Mouse (Mus musculus): ENCODE results near the gene Rpsa.

Rpsa gene

DNA sequence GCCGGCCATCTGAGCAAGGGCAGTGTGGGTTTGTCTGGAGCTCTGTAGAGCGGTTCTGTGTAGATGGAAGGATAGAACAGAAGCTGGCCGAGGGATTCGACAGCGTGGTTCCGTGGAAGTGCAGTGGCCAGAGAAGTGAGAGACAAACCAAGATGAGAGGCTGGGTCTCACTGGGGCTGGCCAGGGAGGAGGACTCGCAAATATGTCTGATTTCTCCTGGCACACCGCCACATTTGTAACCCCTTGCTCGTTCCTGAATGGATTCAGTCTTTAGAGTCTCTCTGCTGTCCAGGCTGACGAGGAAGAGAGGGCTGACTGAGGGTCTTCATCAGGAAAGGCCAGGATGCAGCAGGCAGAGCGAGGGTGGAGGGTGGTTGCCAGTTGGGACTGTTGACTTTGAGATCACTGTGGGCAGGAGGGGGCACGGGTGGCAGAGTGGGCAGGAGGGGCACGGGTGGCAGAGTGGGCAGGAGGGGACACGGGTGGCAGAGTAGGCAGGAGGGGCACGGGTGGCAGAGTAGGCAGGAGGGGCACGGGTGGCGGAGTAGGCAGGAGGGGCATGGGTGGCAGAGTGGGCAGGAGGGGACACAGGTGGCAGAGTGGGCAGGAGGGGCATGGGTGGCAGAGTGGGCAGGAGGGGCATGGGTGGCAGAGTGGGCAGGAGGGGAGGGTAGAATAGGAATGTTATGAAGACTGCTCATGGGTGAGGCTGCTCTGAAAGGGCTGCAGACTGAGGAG, 13.3 kb upstream of the Rpsa start:
- no peak for DNase-seq

DNA sequence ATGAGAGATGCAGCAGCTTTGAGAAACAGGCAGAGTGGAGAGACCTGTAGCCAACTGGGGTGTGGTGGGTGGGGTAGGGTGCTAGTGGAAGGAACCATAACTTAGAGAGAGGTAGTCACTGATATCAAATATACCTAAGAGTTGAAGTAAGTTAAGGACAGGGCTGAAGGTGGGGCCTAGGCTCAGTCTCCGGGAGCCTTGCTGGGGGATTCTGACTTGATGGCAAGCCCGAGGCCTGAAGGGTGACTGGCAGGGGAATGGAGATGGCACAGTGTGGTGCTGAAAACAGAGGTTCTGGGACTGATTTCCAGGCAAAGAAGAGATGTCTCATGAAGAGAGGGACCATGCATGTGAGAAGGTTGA, 12.7 kb upstream of the Rpsa start:
- no peak for DNase-seq

DNA sequence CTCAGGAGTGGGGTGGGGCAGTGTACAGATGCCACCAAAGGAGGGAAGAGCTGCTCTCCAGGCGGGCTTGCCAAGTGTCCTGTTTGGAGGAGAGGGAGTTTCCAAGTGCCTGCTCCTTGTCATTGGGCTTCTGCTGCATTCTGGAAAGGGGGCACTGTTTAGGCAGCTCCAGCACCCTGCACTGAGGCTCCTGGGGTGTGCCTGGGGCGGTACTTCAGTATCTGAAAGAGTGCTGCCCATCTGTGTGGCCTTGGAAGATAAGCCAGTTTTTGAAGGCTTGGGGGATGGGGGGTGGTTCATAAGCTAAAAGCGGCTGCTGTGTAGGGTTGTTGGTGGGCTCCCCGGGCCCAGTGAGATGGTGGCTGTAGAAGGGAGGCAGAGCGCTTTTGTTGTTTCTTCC, 11.9 kb upstream of the Rpsa start:
- no peak for DNase-seq

DNA sequence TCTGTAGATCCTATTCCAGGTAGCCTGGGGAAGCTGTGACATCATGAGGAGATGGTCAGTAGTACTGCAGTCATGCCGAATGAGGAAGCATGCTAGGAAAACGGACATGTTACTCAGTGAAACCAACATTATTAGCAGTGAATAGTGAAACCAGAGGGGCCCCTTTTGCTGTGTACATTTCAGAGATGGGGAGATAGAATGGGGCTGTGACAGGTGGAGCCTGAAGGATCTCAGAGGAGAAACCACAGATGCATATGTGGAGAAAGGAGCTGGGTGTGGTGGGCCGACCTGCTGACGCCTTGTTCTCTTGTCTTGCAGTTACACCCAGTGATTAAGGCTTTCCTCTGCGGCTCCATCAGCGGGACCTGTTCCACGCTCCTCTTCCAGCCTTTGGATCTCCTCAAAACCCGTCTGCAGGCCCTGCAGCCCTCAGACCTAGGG, 11.3 kb upstream of the Rpsa start:
- no peak for DNase-seq

DNA sequence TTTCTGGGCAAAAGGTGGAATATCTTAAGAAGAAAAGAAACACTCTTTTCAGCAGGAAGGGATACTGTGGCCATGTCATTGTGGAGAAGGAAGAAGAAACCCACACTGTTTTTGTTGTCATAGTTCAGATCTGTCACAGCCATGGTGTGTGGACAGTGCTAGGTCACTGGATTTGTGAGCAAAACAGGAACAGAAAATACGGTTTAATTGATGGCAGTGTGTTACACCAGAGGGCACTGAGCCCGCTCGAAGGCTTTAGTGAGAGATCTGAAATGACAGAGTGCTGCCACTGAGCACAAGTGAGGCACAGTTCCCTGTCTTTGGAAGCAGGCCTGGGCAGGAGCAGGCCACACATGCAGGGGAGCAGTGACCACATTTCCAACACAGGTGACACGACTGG, 9.3 kb upstream of the Rpsa start:
- DNase-seq = no peak

DNA sequence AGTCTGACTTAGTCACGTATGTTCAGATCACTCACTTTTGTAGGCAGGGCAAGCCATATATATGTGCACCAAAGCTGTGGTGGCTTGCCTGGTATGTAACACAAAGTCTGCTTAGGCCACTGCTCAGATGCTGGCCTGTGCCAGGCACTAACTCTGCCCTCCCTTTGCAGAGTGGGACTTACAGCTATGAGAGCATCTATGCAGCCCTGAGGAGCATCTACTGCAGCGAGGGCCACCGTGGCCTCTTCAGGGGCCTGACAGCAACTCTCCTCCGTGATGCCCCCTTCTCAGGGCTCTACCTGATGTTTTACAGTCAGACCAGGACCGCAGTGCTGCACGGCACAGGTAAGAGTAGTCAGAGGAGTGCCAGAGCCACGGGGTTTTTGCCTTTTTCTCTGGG, 7.0 kb upstream of the Rpsa start:
- no peak for DNase-seq

DNA sequence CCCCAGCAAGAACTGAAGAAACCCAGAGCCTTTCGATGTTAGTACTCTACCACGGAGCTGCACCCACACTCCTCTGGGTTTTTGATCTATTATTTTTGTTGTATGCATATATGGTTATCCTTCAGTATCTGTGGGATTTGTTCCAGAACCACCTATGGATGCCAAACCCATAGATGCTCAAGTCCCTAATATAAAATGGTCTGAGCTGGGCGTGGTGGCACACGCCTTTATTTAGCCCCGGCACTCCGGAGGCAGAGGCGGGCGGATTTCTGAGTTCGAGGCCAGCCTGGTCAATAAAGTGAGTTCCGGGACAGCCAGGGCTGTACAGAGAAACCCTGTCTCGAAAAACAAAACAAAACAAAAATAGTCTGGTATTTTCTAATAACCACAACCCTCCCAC, 621 bp upstream of the Rpsa start:
- no peak for DNase-seq

DNA sequence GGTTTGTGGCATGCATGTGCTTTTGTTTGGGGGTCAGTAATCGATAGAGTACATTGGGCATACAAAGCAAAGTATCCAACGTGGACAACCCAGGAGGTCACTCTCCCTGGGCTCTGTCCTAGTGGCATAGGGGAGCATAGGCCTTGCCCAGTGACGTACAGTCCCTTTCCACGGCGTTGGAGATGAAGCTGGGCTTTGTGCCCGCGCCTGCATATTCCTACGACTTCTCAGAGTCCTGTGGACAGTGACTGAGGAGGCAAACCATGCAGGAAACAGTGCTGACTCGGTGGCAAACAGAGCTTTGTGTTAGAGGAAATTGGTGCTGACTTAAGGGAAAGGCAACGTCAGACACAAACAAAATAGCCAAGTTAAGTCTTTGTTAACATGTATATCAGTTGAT, 1.8 kb downstream of the Rpsa start:
- no peak for DNase-seq

DNA sequence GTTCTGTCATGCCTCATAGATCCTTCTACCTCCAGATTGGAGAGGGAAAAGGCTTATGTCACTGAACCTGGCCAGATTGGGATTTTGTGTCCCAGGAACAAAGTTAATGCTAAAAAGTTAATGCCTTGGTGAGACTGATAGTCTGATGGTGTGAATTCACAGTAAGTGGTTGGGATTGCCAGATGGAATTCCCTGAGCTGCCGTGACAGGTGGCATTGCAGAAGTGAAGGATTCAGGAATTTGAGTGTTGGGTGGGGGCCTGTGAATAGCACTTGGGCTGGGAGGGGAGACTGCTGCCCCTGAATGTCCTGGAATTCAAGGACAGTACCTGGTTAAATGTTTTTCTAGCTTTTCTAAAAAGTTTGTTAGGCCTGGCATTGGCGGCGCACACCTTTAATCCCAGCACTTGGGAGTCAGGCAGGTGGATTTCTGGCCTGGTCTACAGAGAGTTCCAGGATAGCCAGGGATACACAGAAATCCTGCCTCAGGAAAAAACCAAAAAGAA, 4.3 kb downstream of the Rpsa start:
- DNase-seq = no peak

DNA sequence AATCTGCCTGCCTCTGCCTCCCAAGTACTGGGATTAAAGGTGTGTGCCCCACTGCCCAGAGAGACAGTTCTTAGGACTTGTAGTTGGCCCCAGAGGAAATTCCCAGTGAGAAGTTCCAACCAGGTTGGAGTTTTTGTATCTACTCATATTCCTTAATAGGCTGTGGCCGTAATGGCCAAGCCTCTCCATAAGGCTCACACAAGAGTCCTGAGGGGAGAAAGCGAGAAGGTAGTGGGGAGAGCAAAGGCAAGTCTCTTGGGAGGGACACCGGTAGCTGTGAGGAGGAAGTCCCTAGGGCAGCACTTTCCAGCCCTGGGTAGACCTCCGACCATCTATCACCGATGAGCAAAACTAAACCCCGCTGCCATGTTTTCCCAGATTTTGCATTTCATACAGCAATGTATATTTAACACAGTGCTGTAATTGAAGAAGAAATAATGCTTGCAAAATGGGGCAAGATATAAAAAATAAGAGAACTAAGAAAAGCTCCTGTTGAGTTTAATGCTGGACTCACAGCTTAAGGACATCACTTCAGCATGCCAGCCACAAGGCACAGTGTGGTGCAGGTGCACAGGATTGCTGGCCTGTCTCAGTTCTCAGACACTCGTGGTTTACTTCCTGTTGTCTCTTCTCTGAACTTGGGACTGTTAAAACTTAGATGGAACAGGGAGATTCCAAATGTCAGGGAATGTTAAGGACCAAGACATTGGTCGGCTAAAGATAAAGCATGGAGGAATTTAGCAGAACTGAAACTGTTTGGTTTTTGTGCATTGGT, 5.7 kb downstream of the Rpsa start:
- DNase-seq = no peak

DNA sequence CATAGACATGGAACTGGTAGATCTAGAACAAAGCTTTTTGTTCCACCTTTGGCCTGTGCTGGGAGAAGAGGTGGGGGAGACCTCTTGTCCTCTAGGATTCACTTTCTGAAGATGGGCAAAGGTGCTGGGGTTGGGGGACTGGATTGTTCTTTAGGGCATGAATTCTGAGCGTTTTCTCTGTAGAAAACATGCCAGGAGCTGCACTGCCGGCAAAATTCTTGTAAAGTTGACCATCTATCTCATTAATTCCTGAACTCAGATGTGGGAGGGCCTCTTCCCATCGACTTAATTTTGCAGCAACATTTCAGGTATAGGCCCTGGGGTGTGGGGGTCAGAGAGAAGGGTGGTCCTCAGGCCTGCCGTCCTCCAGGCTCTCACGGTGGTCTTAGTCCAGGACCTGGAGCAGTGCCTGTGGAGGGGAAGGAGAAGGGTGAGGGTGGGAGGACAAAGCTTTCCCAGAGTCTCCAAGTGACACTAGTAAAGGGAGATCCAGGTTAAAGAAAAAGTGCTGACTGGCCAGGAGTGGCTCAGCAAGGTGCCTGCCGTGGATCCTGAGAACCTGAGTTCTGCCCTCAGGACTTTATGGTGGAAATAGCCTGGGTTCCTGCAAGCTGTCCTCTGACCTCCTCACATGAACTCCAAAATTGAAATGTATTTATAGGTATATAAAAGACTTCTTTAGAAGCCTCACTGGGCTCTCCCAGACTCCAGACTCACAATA, 6.4 kb downstream of the Rpsa start:
- no peak for DNase-seq

DNA sequence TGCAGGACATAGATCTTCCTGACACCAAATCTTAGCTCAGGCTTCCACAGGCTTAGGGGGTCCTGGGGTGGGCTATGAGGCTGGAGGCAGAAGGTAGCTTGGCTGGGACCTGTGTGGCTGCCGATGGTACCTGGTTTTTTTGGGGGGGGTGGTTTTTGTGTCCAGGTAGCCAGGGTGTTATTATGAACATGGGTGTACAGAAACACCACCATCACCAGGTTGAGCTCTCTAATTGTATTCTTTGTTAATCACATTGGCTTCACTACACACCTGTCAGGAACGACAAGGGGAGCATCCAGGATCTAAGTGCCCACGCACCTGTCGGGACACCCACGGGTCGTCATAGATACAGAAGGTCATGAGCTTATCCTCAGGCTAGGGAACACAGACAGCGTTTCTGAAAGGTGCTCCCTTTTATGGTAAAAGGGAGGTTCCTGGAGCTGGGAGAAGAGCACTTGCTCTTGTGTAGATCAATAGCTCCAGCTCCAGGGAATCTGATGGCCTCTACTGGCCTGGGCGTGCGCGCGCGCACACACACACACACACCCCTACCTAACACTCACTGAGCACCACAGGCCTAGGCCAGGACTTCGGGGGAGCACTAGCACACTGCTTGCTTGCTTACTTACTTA, 7.2 kb downstream of the Rpsa start:
- no peak for DNase-seq

DNA sequence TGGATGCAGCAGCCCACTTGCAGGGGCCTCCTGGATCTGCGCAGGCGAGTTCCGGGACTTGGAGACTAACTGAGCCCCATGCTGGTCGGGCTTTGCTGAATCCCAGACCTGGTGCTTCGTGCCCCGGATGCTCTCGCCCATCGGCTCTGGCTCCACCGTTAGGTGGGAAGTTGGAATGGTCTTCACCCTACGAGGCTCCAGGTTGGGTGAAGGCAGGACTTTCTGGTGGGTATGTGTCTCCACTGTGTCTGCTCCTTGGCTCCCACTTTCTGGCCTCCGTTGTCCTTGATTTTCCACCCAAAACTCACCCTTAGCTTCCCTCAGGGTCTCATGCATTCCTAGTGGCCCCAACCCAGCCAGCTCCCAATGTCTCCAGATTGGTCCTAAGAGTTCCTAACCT, 8.0 kb downstream of the Rpsa start:
- no peak for DNase-seq

DNA sequence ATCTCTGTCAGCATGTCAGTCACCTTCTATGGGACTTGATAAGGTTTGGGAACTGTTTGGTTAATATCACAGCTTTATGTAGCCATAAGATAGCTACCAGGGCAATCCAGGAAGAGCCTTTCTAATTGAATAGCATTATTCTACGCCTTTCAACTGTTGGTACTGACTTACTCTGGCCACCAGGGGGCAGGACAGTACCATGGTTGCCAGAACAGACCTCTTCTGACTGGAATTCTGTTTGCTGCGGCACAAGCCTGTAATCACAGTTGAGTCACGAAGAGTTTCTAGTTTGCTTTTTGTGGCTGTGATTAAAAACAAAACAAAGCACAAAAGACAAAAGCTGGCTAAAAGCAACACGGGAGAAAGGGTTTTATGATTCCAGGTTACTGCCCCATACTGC, 13.2 kb downstream of the Rpsa start:
- peak; percentile 84 for DNase-seq

DNA sequence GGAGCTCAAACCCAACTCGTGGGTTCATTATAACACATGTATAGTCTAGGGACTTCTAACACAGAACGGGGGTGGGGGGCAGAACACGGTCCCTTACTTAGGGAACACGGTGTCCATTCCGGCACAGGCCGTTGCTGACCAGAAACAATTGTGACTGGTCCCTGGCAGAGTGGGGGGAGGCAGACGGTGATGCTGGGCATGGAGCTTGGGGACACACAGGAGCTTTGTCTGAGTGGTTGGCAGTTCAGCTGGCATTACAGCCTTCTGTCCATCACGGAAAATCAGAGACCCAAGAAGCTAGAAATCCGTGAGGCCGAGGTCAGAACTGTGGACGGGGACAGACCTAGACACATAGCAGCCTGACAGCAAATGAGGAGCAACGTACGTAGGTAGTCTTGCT, 17.0 kb downstream of the Rpsa start:
- peak; percentile 38 for DNase-seq

DNA sequence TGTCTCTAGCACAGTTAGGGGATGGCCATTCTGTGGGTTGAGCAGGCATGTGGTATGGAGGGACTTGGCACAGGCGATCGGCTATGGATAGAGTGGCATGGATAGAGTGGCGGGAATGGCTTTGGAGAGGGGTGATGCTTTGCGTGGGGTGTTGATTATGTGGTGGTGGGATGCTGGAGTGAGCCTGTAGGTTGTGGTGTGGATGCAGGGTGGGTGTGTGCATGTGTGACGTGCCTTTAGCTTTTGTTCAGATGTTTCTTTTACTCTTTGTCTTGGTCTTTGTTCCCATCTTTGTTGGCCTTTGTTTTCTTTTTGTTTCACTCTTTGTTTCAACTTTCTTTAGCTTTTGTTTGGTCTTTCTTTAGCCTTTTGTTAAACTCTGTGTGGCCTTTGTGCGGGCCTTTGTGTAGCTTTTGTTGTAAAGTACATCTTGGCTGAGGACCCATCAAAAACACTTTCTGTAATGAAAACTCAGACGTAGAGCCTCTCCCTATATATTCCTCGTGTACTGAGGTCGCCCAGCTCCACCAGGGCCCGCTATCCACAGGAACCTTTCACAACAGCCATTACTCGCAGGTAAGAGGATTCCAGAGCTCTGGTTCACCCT, 21.8 kb downstream of the Rpsa start, which contains the start of gene Mobp:
Gene Mobp (plus strand): TSS at position 486 of the 607 bp plus-strand sequence.
- DNase-seq = no peak

DNA sequence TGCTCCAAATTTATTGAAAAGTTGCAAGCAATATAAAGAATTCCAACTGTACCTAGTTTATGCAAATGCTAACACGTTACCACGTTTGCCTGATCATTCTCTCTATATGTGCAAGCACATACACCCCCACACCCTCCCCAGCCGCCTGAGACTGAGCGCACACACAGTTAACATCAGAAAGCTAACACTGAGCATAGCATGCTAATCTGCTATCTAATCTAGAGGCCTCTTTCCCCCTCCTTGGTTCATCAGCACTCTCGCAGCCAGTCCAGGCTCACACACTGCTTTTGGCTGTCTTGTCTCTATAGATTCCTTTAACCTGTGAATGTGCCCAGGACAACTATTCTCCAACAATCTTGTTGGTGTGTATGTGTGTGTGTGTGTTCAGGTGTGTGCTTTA, 23.7 kb downstream of the Rpsa start:
- DNase-seq = no peak

DNA sequence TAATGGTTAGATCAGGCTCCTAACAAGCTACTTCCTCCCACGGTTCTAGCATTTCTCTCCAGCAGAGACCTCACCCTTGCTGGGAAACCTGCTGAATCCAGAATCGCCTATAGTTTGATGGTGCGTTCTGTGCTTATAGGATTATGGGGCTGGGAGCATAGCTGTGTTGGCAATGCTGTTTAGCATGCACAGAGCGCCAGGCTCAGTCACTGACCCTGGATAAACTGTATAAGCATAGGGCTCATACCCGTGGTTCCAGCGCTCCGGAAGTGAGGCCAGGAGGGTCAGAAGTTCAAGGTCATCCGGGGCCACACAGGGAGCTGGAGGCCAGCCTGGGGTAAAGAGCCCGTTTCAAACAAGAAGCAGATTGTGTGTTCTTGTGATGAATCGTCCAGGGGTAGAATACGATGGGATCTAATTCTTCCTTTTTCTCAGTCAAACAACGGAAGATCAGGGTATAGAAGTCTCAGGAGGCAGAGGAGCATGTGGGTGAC, 24.5 kb downstream of the Rpsa start:
- DNase-seq = no peak

DNA sequence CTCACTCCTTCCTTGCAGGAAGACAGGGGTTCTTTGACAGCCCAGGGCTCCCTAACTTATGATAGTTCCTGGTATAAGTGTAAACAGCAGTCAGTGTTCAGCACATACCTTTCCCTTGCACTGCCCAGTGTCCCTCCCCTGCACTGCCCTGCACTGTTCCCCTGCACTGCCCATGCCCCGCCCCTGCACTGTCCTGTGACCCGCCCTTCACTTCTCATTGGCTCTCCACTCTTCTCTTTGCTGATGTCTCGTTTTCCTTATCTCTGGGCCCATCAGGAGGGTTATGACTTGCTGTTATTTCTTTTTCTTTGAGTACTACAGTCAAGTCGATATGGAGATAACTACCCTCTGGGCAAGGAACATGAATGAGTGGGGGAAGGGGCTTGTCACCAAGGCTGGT, 30.6 kb downstream of the Rpsa start:
- DNase-seq = no peak

DNA sequence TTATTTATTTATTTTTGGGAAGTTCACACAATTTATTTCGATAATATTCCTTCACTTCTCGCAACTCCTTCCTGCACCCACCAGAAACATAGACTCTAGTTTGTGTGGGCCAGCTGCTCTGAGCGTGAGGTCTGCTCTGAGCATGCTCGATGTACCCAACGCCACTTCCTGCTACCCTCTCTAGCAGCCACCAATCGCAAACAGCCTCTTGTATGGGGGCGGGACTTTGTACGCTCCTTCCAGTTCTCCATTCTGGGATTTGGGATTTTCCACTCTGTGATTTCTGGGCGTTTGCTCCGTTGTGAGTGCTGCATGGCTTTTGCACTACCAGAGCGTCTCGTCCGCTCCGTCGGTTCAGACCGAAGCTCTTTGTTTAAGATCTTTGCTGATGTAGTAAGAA, 36.4 kb downstream of the Rpsa start:
- no peak for DNase-seq

DNA sequence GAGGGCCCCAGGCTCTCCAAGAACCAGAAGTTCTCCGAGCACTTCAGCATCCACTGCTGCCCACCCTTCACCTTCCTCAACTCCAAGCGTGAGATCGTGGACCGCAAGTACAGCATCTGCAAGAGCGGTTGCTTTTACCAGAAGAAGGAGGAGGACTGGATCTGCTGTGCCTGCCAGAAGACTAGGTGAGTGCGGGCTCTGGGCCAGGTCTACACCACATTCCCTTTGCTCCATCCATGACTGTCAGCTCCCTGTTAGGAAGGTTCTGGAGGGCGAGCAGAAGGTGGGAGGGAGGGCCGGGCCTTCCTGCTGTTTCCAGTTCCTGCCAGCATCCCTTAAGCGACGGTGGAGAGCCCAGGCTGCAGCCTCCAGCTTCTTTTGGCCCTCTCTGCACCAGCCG, 40.3 kb downstream of the Rpsa start:
- DNase-seq = no peak

DNA sequence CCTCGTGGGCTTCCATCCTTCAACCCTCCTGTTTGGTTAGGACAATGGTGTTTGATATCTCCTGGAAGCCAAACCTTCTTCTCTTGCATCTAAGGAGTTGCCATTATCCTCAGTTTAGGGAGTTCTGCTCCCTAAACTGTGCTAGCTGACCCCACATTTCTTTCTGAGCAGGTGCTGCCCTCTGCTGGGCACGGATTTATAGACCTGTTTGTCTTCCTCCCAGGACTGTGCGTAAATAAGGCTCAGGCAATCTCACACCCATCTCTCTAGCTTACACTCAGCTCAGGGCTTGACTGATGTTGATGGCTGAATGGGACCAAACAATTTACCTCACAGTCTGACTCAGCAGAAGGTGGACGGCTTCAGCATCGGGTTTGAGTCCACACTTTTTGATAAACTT, 43.8 kb downstream of the Rpsa start:
- DNase-seq = peak; percentile 59

All from right cerebral cortex, adult 18-20 months (tissue).